12 mouse cellular contexts compared by ENCODE assay signal in genomic region chr5:144828365-144829102, GRCm38 (mm10).
DNase-seq lines count a peak whose midpoint lies in the region; ATAC-seq and TF ChIP-seq lines count a peak whose summit lies in the region.
"Had no signal": no experiment of that assay in that cellular context is flagged by ENCODE, and none has a peak within 500 bp of the region (broad histone marks: within the 10 kb centered on the region; RNA-seq: fewer than 3 reads in every experiment).

No protein-coding gene starts in this region.

- H3K27ac ChIP-seq in hindbrain, postnatal 0 days, result no peak overlapping the region
- H3K27ac ChIP-seq in hindbrain, embryonic 10.5 days, result no peak overlapping the region
- H3K27ac ChIP-seq in forebrain, embryonic 14.5 days (ENCODE audit: low read depth, low read length), result no peak overlapping the region
- H3K27ac ChIP-seq: limb, embryonic 13.5 days; lung, embryonic 15.5 days; stomach, embryonic 15.5 days had no signal

- peak; percentile 53 for DNase-seq in hindbrain, postnatal 0 days (ENCODE audit: low spot score)
- DNase-seq in hindbrain, embryonic 10.5 days (ENCODE audit: low spot score), result no peak
- peak; percentile 58 to 59 for DNase-seq in adrenal gland, adult 18-20 months (ENCODE audit: low spot score in 2 of 2)
- peak; percentile 76 to 78 for DNase-seq in cerebellum, adult 18-20 months
- DNase-seq in gastrocnemius, postnatal 25 days, result peak; percentile 44
- DNase-seq in forebrain, embryonic 14.5 days (ENCODE audit: low spot score), result no peak
- no peak for DNase-seq in thymus, postnatal 36 days
- no peak for DNase-seq in spleen, adult 12 weeks (ENCODE audit: low spot score)
- DNase-seq: midbrain, embryonic 14.5 days had no signal

- no peak overlapping the region for H3K4me2 ChIP-seq in hindbrain, postnatal 0 days (ENCODE audit: low read depth, low read length)
- no peak overlapping the region for H3K4me2 ChIP-seq in forebrain, embryonic 14.5 days (ENCODE audit: low read length)
- H3K4me2 ChIP-seq: limb, embryonic 13.5 days; lung, embryonic 15.5 days; stomach, embryonic 15.5 days had no signal

- no peak for TF ChIP-seq CTCF in hindbrain, postnatal 0 days (IDR thresholded peaks at IDR 0.05; ENCODE audit: low read depth)

- WGBS in hindbrain, postnatal 0 days, result 71% methylated on average over 20 of the region's 20 CpGs
- 95% methylated on average over 20 of the region's 20 CpGs for WGBS in hindbrain, embryonic 10.5 days
- WGBS in forebrain, embryonic 14.5 days, result 92% methylated on average over 20 of the region's 20 CpGs

- no peaks in the 10 kb centered on the region for H3K9me3 ChIP-seq in hindbrain, postnatal 0 days (ENCODE audit: low read length)
- H3K9me3 ChIP-seq in hindbrain, embryonic 10.5 days, result no peaks in the 10 kb centered on the region
- no peaks in the 10 kb centered on the region for H3K9me3 ChIP-seq in forebrain, embryonic 14.5 days (replicated peaks; ENCODE audit: control insufficient read depth, low read length)
- H3K9me3 ChIP-seq: limb, embryonic 13.5 days; lung, embryonic 15.5 days; stomach, embryonic 15.5 days had no signal

- peaks cover 96% of the 10 kb centered on the region for H3K36me3 ChIP-seq in hindbrain, postnatal 0 days (ENCODE audit: insufficient read depth, low read length)
- H3K36me3 ChIP-seq in hindbrain, embryonic 10.5 days, result peaks cover 100% of the 10 kb centered on the region
- H3K36me3 ChIP-seq in forebrain, embryonic 14.5 days (ENCODE audit: control insufficient read depth, insufficient read depth, low read length), result peaks cover 100% of the 10 kb centered on the region

- no peaks in the 10 kb centered on the region for H3K27me3 ChIP-seq in hindbrain, postnatal 0 days (ENCODE audit: insufficient read depth, low read length)
- H3K27me3 ChIP-seq in hindbrain, embryonic 10.5 days (ENCODE audit: insufficient read depth, poor library complexity, severe bottlenecking), result no peaks in the 10 kb centered on the region
- H3K27me3 ChIP-seq in forebrain, embryonic 14.5 days (replicated peaks; ENCODE audit: control insufficient read depth, insufficient read depth, low read length), result no peaks in the 10 kb centered on the region
- H3K27me3 ChIP-seq: limb, embryonic 13.5 days; lung, embryonic 15.5 days; stomach, embryonic 15.5 days had no signal

- H3K4me1 ChIP-seq in hindbrain, postnatal 0 days (ENCODE audit: insufficient read depth, low read length), result no peaks in the 10 kb centered on the region
- H3K4me1 ChIP-seq in hindbrain, embryonic 10.5 days (replicated peaks), result no peaks in the 10 kb centered on the region; the same call in 1 of the 2 replicates
- H3K4me1 ChIP-seq in forebrain, embryonic 14.5 days (ENCODE audit: control insufficient read depth, insufficient read depth, low read length), result no peaks in the 10 kb centered on the region
- H3K4me1 ChIP-seq: limb, embryonic 13.5 days; lung, embryonic 15.5 days; stomach, embryonic 15.5 days had no signal

- no peak overlapping the region for H3K4me3 ChIP-seq in hindbrain, postnatal 0 days (ENCODE audit: low read length)
- H3K4me3 ChIP-seq in hindbrain, embryonic 10.5 days, result no peak overlapping the region
- no peak overlapping the region for H3K4me3 ChIP-seq in forebrain, embryonic 14.5 days (ENCODE audit: low read depth, low read length)
- H3K4me3 ChIP-seq: limb, embryonic 13.5 days; lung, embryonic 15.5 days; stomach, embryonic 15.5 days had no signal

- no peak overlapping the region for H3K9ac ChIP-seq in hindbrain, postnatal 0 days (replicated peaks; ENCODE audit: low read length)
- no peak overlapping the region for H3K9ac ChIP-seq in forebrain, embryonic 14.5 days (ENCODE audit: low read length)
- H3K9ac ChIP-seq: limb, embryonic 13.5 days; lung, embryonic 15.5 days; stomach, embryonic 15.5 days had no signal

- peak; percentile 62; the same call in 1 of the 2 replicates for ATAC-seq in hindbrain, postnatal 0 days
- ATAC-seq in forebrain, embryonic 14.5 days, result no peak

Comparison
In these comparisons a context has a peak if more than half of its experiments do, and no peak if none do; other contexts are left out.
1. DNase-seq: peak in hindbrain, postnatal 0 days (single experiment), adrenal gland, adult 18-20 months (2 of 2), cerebellum, adult 18-20 months (2 of 2) and gastrocnemius, postnatal 25 days (single experiment); none in hindbrain, embryonic 10.5 days (single experiment), forebrain, embryonic 14.5 days (single experiment), thymus, postnatal 36 days (0 of 2) and spleen, adult 12 weeks (single experiment).